Mouse (Mus musculus) forebrain, embryonic 14.5 days (tissue): ENCODE results near the gene Tmprss15. TPM values are rescaled to one million over a fixed set of nuclear protein-coding genes. Genes with fewer than 3 reads are reported as not detected.

Experiments
- ATAC-seq: fragments of 200-750 bp; cut with Nextera tagmentation; 2 replicates; pipeline ENCODE4 v1.8.0; 2017; ENCODE audit warnings: mild to moderate bottlenecking, moderate library complexity
- DNase-seq: peaks from one replicate; pipeline ENCODE4 v3.0.0-alpha.2; 2015; ENCODE audit warnings: low spot score
- H3K27ac ChIP-seq: fragments of 300-500 bp; sonication (generic); 2 replicates; pipeline ENCODE4 v1.5.1; 2014; ENCODE audit warnings: low read depth, mild to moderate bottlenecking, control low read depth, low read length, moderate library complexity
- H3K27me3 ChIP-seq: fragments of 300-500 bp; sonication (generic); replicated peaks from 2 replicates; pipeline ENCODE4 v1.6.1; 2014; ENCODE audit warnings: low read length, control low read depth, mixed read lengths; ENCODE audit not compliant: control insufficient read depth, insufficient read depth
- H3K36me3 ChIP-seq: fragments of 300-500 bp; sonication (generic); 2 replicates; pipeline ENCODE4 v1.6.1; 2014; ENCODE audit warnings: low read length, control low read depth; ENCODE audit not compliant: control insufficient read depth, insufficient read depth
- H3K4me1 ChIP-seq: fragments of 300-500 bp; sonication (generic); 2 replicates; pipeline ENCODE4 v1.6.1; 2014; ENCODE audit warnings: antibody characterized with exemption, low read length, control low read depth; ENCODE audit not compliant: control insufficient read depth, insufficient read depth
- H3K4me2 ChIP-seq: fragments of 300-500 bp; sonication (generic); 2 replicates; pipeline ENCODE4 v1.6.1; 2014; ENCODE audit warnings: mild to moderate bottlenecking, control low read depth, low read length
- H3K4me3 ChIP-seq: fragments of 300-500 bp; sonication (generic); 2 replicates; pipeline ENCODE4 v1.5.1; 2014; ENCODE audit warnings: low read depth, low read length, control low read depth
- H3K9ac ChIP-seq: fragments of 300-500 bp; sonication (generic); 2 replicates; pipeline ENCODE4 v1.6.1; 2014; ENCODE audit warnings: mild to moderate bottlenecking, low read length, control low read depth, moderate library complexity
- H3K9me3 ChIP-seq: fragments of 300-500 bp; sonication (generic); replicated peaks from 2 replicates; pipeline ENCODE4 v1.6.1; 2016; ENCODE audit warnings: low read length, control low read depth, mixed read lengths; ENCODE audit not compliant: control insufficient read depth
- WGBS: fragments of 180-500 bp; shearing (Covaris S2); extraction: QIAGEN DNeasy Blood & Tissue Kit; methylation state at CpG from one replicate; pipeline ENCODE4 v1.1.7; 2014; 5-methylcytosine and 5-hydroxymethylcytosine counted together
- polyA plus RNA-seq: library from polyadenylated mRNA; unstranded; fragments of >200 nt; fragmentation: Nextera tagmentation; extraction: Ambion mirVana; gene quantifications from 2 replicates; pipeline ENCODE4 v1.2.1, GENCODE M21; 2014

The Tmprss15 gene
- polyA plus RNA-seq, 1 experiment from 2014 or later = 0.04 TPM

- H3K4me3 ChIP-seq = no peak overlapping the region
- H3K9ac ChIP-seq = no peak overlapping the region
- H3K4me1 ChIP-seq = peaks cover 7% of the 10 kb centered on the region
- no peak overlapping the region for H3K27ac ChIP-seq
- H3K36me3 ChIP-seq = no peaks in the 10 kb centered on the region
- H3K27me3 ChIP-seq = no peaks in the 10 kb centered on the region
- no peak overlapping the region for H3K4me2 ChIP-seq
- DNase-seq (no peak), ATAC-seq (no peak)
- H3K9me3 ChIP-seq = no peaks in the 10 kb centered on the region
- WGBS = 90% methylated on average over 2 of the region's 2 CpGs
Observed at GRCm38 (mm10) chr16:78934298-78934697, 156.6 kb downstream of the Tmprss15 start.

GRCm38 (mm10) chr16:78931287-78932025 is 159.4 kb downstream of the Tmprss15 start:
- Histone ChIP-seq H3K4me2 (peak overlapping the region; percentile 97), H3K4me1 (peaks cover 7% of the 10 kb centered on the region), H3K9ac (peak overlapping the region; percentile 67), H3K9me3 (no peaks in the 10 kb centered on the region), H3K36me3 (no peaks in the 10 kb centered on the region), H3K27me3 (no peaks in the 10 kb centered on the region), H3K4me3 (peak overlapping the region; percentile 46), H3K27ac (no peak overlapping the region; the same call in 1 of the 2 replicates)
- 13% methylated on average over 16 of the region's 16 CpGs for WGBS
- ATAC-seq (peak; percentile 47), DNase-seq (peak; percentile 25)

DNA sequence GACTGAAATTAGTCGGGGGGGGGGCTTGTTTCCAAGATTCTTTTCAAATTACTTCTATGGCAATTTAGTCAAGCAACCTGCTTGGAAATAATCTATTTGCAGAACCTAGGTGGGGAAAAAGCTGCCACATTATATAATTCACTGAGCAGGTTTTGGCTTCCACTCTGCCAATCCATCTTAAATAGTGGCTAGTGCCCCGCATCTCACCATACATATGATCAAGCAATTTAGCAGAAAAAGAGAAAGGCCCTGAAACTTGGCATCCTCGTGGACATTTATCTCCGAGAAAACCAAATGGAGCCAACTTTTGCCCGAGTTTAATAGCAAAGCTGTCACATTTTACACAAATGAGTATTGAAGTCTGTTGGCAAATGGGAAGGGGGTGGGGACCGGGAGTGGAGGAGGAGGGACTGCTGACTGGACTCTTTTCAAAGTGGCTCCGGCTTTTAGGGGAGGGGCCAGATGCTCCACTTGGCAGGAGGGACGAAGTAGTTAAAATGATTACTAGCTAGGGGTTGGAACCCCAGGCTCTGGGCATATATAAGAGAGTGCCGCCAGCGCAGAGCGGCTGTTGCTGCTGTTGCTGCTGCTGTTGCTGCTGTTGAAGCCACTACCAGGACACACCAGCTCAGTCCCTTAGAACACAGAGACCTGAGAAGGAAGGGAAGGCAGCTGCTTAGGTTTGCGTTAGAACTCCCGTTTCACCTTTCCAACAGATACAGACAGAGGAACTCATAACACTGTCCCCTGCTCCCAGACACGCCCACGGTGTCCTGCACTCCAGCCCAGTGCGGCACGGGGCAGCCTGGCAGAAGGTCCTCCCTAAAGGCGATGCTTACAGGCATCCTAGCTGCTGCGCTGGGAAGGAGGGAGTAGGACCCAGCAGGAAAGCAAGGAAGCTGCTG is 160.3 kb downstream of the Tmprss15 start, which contains the start of gene Chodl:
Gene Chodl, plus strand, starts transcription at position 567 of the 905 bp plus-strand sequence.
- H3K36me3 ChIP-seq = no peaks in the 10 kb centered on the region
- H3K4me3 ChIP-seq = peak within 1 kb of the TSS; percentile 46
- no peak within 1 kb of the TSS; the same call in 1 of the 2 replicates for H3K27ac ChIP-seq
- no peaks in the 10 kb centered on the region for H3K9me3 ChIP-seq
- whole genome bisulfite sequencing = 4% methylated on average over 19 of the region's 19 CpGs
- H3K27me3 ChIP-seq = no peaks in the 10 kb centered on the region
- peak within 1 kb of the TSS; percentile 97 for H3K4me2 ChIP-seq
- H3K4me1 ChIP-seq = peaks cover 7% of the 10 kb centered on the region
- DNase-seq = peak; percentile 93
- H3K9ac ChIP-seq = peak within 1 kb of the TSS; percentile 67
- ATAC-seq = peak; percentile 91

DNA sequence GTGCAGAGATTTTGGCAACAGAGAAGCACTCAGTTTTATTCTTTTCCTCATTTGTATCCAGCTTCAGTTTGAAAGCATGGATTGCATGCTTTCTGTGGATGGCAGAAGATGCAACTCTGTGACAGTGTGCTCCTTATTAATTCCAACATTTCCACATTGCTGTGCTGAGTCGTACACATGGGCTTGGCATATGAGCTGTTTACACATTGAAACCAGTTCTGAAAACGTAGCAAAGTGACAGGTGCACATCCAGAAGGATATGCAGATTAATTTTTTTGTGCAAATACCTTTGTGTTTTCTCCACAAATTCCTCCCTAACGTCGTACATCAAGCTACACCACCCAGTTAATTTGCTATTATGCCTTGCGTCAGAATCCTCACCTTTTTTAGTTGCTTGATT is 168.3 kb downstream of the Tmprss15 start:
- Histone ChIP-seq H3K4me3 (no peak overlapping the region), H3K9me3 (no peaks in the 10 kb centered on the region), H3K27me3 (no peaks in the 10 kb centered on the region), H3K36me3 (no peaks in the 10 kb centered on the region), H3K4me2 (no peak overlapping the region), H3K27ac (no peak overlapping the region), H3K9ac (no peak overlapping the region), H3K4me1 (no peaks in the 10 kb centered on the region)
- 41% methylated on average over 5 of the region's 5 CpGs for WGBS
- peak; percentile 60; the same call in 1 of the 2 replicates for ATAC-seq
- DNase-seq = peak; percentile 56

Other genes with a start within 250 kb of the Tmprss15 start
- 5.7 and 8.5 TPM in 2 replicates for gene Chodl, start 160.1 kb downstream of the Tmprss15 start, polyA plus RNA-seq